Mouse (Mus musculus): ENCODE measurements around the gene Fam83e. TPM values are rescaled to one million over a fixed set of nuclear protein-coding genes. Genes with fewer than 3 reads are reported as not detected.
A peak's percentile ranks its signal among the peaks of the same experiment; 100 is the strongest.

The Fam83e gene
- total RNA-seq, 2 experiments from 2014 or later, result 0.34 to 0.52 TPM

DNA sequence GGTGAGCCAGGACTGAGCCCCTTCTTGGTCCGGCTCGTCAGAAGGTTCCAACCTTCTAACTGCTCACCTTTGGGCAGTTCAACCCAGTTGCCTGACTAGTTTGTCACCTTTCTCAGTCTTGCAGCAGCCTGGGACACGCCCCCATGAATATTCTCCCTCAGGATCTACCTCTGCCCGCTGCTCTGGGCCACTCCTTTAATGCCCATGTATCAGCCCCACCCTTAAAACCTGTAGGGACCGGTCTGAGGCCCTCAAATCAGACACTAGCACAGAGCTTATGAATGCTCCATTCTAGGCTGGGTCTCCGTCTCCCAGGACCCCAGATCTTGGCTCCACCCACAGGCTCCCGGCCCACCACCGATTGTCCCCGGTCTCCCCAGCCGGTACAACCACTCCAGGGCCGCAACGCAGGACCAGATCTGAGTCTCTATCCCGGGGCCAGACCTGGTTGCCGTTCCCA is 6.4 kb upstream of the Fam83e start:
- DNase-seq (ENCODE audit: low spot score in 2 of 2), result no peak

DNA sequence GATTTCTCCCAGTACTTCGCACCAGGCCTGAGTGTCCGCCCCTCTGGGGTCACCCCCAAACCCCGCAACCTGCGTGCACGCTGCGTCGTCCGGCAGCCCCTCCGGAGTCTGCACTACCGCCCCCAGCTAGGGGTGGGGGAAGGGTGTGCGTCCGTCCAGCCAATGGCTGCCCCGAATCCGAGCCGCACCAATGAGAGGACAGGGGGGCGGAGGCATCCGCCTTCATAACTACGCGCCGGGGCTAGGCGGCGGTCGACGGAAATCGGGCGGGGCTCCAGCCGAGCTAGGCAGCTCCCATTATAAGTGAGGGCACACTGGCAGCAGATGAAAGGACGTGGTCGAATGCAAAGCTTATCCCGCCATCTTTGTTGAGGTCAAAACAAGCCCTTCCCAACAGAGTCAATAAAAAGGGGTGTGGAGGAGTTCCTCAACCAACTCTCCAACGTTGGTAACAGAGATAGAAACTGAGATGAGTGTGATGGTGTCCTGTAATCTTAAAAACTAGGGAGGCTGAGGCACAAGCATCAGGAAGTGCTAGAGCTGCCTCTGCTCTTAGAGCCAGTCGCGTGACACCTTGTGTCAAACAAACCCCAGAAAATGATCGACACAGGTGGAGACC is 5.8 kb upstream of the Fam83e start, which contains the start of gene Rpl18:
Gene Rpl18, plus strand, starts transcription at position 368 of the 619 bp plus-strand sequence.
- DNase-seq (ENCODE audit: low spot score in 2 of 2), result peak; percentile 95 to 98

- DNase-seq (ENCODE audit: low spot score in 2 of 2), result peak in 1 of 2 experiments; percentile 22
Measured at GRCm38 (mm10) chr7:45715741-45716459, 5.1 kb upstream of the Fam83e start.

DNA sequence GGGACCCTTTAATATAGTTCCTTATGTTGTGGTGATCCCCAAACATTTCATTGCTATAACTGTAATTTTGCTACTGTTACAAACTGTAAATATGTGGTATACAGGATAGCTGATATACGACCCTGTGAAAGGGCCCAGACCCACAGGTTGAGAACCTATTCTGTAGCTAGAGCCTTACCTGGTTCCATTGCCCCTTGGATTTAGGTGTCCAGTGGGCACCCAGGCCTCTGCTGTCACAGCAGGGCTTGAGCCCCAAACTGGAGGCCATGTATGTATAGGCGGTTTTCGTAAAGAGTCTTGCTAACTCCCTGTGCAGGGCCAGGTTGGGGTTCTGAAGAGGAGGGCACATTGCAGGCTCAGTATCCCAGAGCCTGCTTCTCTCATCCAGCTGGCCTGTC is 4.6 kb upstream of the Fam83e start:
- DNase-seq (ENCODE audit: low spot score in 2 of 2), result peak in 1 of 2 experiments; percentile 10

DNA sequence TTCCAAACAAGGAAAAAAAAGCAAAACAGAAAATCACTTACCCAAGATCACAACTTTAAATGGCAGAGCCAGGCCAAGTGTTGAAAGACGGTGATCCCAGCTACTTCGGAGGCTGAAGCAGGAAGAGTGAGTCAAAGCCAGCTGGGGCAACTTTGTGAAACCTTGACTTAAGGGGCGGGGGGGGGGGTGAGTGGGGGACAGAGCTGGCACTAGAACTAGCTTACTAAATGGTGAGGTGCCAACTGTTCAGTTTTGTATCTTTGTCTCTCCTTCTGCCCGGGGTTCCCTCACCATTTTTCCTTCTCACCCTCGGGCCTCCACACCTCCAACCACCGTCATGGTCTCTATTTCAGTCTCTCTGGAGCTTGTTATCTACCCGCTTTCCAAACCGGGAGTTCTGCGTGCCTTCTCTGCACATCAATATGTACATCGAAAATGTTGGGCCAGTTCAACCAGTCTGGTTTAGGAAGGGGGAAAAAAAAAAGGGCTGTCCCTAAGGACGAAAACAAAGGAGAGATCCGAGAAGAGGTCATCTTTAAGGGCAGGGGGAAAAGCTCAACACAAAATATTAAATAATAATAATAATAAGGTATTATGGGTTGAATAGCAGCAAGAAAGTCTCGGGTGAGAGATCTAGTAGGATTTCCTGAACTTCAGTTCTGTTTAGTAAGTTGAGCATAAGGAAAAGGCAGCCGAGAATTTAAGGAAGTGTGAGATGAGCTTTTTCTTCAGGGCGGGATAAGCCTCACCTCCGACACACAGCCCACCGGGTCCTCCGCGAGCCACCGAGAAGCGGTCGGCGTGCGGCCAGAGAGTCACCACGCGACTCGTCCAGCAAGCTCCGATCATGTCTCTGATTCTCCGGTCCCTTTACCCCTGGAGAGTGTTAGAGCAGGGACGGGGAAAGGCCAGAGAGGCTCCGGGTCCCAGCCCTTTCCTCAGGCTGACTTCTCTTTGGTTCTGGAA is 3.8 kb upstream of the Fam83e start:
- DNase-seq (ENCODE audit: low spot score in 2 of 2), result no peak

- peak; percentile 97 to 99 for DNase-seq (ENCODE audit: low spot score in 2 of 2)
Measured at GRCm38 (mm10) chr7:45717918-45718297, 3.1 kb upstream of the Fam83e start, which contains the start of gene Sphk2. TSS of gene Sphk2 (minus strand) at chr7:45718002.

GRCm38 (mm10) chr7:45718331-45718730 is 2.7 kb upstream of the Fam83e start:
- DNase-seq (ENCODE audit: low spot score in 2 of 2), result no peak

DNA sequence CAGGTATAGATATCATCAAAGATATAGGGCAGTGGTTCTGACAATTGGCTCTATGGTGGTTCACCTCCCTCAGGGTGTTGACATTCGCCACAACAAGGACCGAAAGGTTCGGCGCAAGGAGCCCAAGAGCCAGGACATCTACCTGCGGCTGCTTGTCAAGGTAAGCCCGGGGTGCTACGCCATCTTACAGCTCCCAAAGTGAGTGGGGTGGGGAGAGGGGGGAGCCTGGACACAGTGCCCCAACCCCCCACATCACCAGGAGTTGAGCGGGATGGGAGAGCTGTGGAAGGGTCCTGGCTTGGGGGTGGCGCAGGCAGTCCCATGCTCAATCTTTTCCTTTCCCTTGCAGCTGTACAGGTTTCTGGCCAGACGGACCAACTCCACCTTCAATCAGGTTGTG is 1.8 kb upstream of the Fam83e start:
- no peak for DNase-seq (ENCODE audit: low spot score in 2 of 2)

DNA sequence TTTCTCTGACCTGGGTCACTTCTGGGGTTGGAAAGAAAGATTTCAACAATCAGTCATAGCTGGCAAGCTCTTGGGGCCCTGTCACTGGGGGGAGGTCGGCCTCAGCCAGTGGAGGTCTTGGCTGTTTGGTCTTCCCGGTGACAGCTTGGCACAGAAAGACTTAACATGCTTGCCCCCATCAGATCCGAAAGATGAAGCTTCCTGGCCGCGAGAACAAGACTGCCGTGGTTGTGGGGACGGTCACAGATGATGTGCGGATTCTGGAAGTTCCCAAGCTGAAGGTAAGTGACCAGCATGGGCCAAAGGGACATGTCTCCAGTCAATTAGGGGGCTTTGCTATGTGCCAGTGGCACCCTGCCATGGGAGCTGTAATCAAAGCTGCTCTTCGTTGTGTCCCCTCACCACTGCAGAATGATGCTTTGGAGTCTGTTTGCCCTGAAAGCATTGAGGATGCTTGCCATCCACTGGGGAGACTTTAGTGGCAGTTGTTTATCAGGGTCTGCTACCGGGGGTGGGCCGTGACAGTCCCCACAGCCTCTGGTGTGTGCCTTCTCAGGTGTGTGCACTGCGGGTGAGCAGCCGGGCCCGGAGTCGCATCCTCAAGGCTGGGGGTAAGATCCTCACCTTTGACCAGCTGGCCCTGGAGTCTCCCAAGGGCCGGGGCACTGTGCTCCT is 1.1 kb upstream of the Fam83e start:
- no peak for DNase-seq (ENCODE audit: low spot score in 2 of 2)

DNA sequence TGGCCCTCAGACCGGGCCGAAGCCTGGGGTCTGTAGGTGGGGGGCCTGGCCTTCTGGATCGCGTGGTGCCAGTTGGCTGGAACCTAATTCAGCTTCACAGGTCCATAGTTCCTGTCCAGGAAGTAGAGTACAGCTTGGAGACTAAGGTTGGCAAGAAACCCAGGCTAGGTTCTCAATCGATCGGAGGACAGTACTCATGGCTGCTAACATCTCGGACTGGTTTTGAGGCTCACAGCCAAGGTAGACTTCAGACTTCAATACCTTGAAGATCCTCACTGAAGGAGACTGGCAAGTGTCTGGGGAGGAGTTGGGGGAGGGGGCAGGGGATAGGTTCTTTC is 191 bp downstream of the Fam83e start:
- no peak for DNase-seq (ENCODE audit: low spot score in 2 of 2)

DNA sequence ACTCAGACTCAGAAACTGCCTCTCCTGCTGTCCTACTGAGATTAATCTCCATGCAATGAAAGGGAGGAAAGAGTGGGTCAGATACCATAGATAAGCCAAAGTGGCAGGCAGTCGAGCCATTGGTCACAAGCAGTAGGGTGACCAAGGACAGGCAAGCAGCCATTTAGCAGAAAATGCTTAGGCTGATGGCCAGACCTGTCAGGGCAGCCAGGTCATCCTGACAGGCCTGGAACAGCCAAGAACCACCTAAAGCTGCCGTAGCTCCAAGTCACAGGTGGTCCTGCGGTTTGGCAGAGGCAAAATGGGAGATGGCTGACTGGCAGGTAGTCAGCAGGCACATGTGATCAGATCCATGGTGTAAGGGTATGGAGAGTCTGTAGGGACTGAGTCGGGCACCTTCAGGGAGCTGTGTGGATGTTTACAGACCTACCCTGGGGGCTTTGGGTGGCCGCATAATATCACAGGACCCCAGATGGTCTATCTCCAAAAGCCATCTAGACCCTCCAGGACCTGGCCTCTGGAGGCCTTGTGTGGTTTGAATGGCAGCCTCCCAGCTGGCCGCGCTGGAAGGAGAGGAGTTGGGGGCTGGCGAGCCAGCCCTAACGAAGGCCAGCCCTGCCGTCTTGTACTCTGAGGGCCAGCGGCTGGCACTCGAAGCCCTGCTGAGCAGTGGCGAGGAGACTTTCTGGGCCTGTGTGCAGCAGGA is 783 bp downstream of the Fam83e start:
- DNase-seq (ENCODE audit: low spot score in 2 of 2), result no peak

GRCm38 (mm10) chr7:45722348-45722713 is 1.3 kb downstream of the Fam83e start:
- no peak for DNase-seq (ENCODE audit: low spot score in 2 of 2)

DNA sequence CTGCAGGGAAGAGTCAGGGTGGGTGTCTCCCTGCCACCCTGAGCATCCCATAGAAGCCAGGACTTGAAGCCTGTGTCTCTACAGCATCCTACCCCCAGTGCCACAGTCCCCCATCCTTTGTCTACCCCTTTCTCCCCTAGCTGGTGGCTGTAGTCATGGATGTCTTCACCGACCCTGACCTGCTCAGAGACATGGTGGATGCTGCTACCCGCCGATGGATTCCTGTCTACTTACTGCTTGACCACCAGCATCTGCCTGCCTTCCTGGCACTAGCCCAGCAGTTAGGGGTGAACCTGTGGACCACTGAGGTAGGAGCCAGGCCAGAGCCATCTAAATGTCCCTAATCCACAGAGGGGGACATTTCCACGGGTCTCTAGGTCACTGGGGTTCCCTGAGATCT is 2.3 kb downstream of the Fam83e start:
- no peak for DNase-seq (ENCODE audit: low spot score in 2 of 2)

- no peak for DNase-seq (ENCODE audit: low spot score in 2 of 2)
Measured at GRCm38 (mm10) chr7:45723781-45724180, 2.8 kb downstream of the Fam83e start.

GRCm38 (mm10) chr7:45725151-45725550 is 4.1 kb downstream of the Fam83e start:
- no peak for DNase-seq (ENCODE audit: low spot score in 2 of 2)

GRCm38 (mm10) chr7:45725713-45726112 is 4.7 kb downstream of the Fam83e start, which contains the start of gene Spaca4:
TSS of gene Spaca4 (minus strand) at chr7:45725813.
- DNase-seq (ENCODE audit: low spot score in 2 of 2), result no peak

DNA sequence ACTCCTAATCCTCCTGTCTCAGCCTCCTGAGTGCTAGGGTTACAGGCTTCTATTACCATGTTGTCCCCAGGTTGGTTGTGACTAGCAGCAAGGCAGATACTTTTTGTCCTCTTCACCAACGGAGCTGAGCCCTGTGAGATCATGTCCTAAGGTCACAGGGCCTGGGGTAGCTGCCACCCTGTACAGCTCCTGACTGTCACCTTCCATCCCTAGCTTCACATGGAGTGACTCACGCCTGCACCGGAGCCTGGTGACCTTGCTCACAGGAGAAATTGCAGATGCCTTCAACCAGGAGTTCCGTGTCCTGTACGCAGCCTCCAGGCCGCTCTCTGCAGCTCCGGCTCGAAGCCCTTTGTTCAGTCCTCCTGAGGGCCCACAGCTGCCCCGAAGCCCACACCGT is 5.4 kb downstream of the Fam83e start:
- DNase-seq (ENCODE audit: low spot score in 2 of 2), result no peak

GRCm38 (mm10) chr7:45727625-45728024 is 6.6 kb downstream of the Fam83e start:
- DNase-seq (ENCODE audit: low spot score in 2 of 2), result no peak

- no peak for DNase-seq (ENCODE audit: low spot score in 2 of 2)
Measured at GRCm38 (mm10) chr7:45730727-45731431, 9.9 kb downstream of the Fam83e start.

DNA sequence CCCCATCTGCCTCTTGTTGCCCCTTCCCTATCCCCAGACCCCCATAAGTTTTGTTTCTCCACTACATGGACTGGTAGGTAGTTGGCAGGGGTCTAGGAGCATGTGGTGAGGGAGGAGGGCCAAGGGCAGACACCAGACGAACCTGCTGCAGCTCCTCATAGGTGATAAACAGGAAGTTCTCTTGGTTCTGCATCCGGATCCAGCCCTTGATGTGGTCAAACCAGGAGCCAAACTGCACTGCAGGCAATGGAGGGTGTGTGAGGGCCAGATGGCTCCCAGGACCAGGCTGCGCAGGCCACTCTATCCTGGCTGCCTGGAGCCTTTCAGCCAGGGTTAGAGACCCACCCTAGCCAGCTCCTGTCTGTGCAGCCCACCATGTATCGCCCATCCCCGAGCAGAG is 12.5 kb downstream of the Fam83e start:
- DNase-seq (ENCODE audit: low spot score in 2 of 2), result no peak
